Mouse (Mus musculus) ES-E14 (cell line): ENCODE measurements around the gene Aspscr1. TPM values are rescaled to one million over a fixed set of nuclear protein-coding genes. Genes with fewer than 3 reads are reported as not detected.
A peak's percentile ranks its signal among the peaks of the same experiment; 100 is the strongest.

Experiments used
- DNase-seq: peaks from one replicate; pipeline ENCODE4 v3.0.0-alpha.2; 2013; ENCODE audit warnings: low read depth, low spot score
- H3K27ac ChIP-seq: 2 replicates; pipeline ENCODE4 v1.5.1; 2012; ENCODE audit warnings: low read depth, mild to moderate bottlenecking, low read length, moderate library complexity, mixed read lengths; ENCODE audit not compliant: poor library complexity, insufficient read depth, severe bottlenecking
- H3K36me3 ChIP-seq: 2 replicates; pipeline ENCODE4 v1.6.1; 2012; ENCODE audit warnings: mild to moderate bottlenecking, low read length, moderate library complexity, mixed read lengths; ENCODE audit not compliant: control insufficient read depth, poor library complexity, insufficient read depth, severe bottlenecking
- H3K4me1 ChIP-seq, 2 experiments: fragments of 150-350 bp in 1 of 2; sonication (generic) in 1 of 2; 2 replicates each; pipeline ENCODE4 v1.6.1; 2012; ENCODE audit warnings: low read length in 2 of 2, mild to moderate bottlenecking in 1 of 2, mixed read lengths in 1 of 2; ENCODE audit not compliant: control insufficient read depth in 2 of 2, insufficient read depth in 2 of 2, poor library complexity in 1 of 2
- H3K4me3 ChIP-seq, 2 experiments: fragments of 150-350 bp in 1 of 2; sonication (generic) in 1 of 2; 2 replicates each; pipeline ENCODE4 v1.5.1; 2012; ENCODE audit warnings: low read length in 2 of 2, low read depth in 1 of 2, mild to moderate bottlenecking in 1 of 2, mixed read lengths in 1 of 2; ENCODE audit not compliant: insufficient read depth in 1 of 2, poor library complexity in 1 of 2, severe bottlenecking in 1 of 2
- H3K9ac ChIP-seq: 2 replicates; pipeline ENCODE4 v1.6.1; 2012; ENCODE audit warnings: low read depth, mild to moderate bottlenecking, low read length, mixed read lengths; ENCODE audit not compliant: poor library complexity, insufficient read depth, severe bottlenecking
- H3K9me3 ChIP-seq: fragments of 150-350 bp; sonication (generic); 2 replicates; pipeline ENCODE4 v1.6.1; 2012; ENCODE audit warnings: low read depth, mild to moderate bottlenecking, low read length; ENCODE audit not compliant: control insufficient read depth, insufficient read depth
- CHD2 ChIP-seq: IDR thresholded peaks from 2 replicates; pipeline ENCODE4 v1.6.1; 2014; ENCODE audit warnings: mild to moderate bottlenecking, low read depth, low read length, inconsistent platforms
- HCFC1 ChIP-seq: IDR thresholded peaks from 2 replicates; pipeline ENCODE4 v1.6.1; 2012; ENCODE audit warnings: low read length, inconsistent platforms, borderline replicate concordance; ENCODE audit not compliant: insufficient read depth
- MAFK ChIP-seq: IDR thresholded peaks from 2 replicates; pipeline ENCODE4 v1.6.1; 2014; ENCODE audit warnings: mild to moderate bottlenecking, low read depth, low read length, inconsistent platforms; ENCODE audit not compliant: insufficient read depth
- ZC3H11A ChIP-seq: IDR thresholded peaks from 2 replicates; pipeline ENCODE4 v1.6.1; 2012; ENCODE audit warnings: low read depth, mild to moderate bottlenecking, inconsistent platforms, low read length, borderline replicate concordance
- ZNF384 ChIP-seq: IDR thresholded peaks from 2 replicates; pipeline ENCODE4 v1.6.1; 2012; ENCODE audit warnings: low read depth, low read length, inconsistent platforms
- in situ Hi-C, 2 experiments: fragments of 600-800 bp; cut with MboI; formaldehyde crosslinking; loops; one replicate each; pipeline ENCODE4 v1.15.1; 2025; ENCODE audit warnings: low sequenced_read_pairs in 2 of 2, inconsistent platforms in 1 of 2; ENCODE audit not compliant: unreplicated experiment in 2 of 2
- total RNA-seq: library from RNA; depleted of rRNA; stranded (reverse); fragments of 300-350 nt; gene quantifications from 2 replicates; pipeline ENCODE4 v1.2.3, GENCODE M21; 2012

The Aspscr1 gene
- total RNA-seq, 1 experiment = 85.2 TPM

DNA sequence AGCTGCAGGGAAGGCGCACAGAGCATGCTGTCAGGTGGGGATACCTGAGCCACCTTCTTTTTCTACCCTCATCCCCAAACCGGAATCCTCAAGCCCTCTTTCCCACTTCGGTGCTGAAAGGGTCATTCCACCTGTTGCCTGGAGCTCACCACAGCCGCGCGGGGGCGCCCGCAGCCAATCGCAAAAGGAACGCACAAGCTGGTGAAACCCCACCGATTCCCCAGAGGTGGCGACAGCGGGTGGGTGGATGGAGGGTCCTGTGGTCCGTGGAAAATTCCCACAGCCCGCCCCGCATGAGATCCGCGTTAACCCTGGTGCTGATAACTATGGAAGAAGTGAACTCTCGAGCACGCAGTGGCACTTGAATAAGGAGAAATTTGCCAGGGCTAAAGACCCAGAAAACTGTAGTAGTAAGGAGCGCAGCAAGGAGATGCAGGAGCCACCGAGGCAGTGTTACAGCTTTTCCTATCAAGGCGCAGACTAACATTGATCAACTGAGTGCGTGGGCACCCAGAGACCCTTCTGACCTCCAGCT is 13.8 kb upstream of the Aspscr1 start:
- Histone ChIP-seq H3K36me3 (peaks cover under 1% of the 10 kb centered on the region), H3K4me3 (peak overlapping the region; percentile 84 to 86), H3K4me1 (peaks cover 9 to 21% of the 10 kb centered on the region in 2 experiments), H3K9me3 (no peaks in the 10 kb centered on the region), H3K27ac (no peak overlapping the region), H3K9ac (peak overlapping the region; percentile 79; the same call in 1 of the 2 replicates)
- in situ Hi-C loops = no loop called here
- TF ChIP-seq HCFC1 = no peak
- no peak for TF ChIP-seq ZNF384
- no peak for TF ChIP-seq CHD2
- peak; percentile 28 for TF ChIP-seq ZC3H11A
- no peak for TF ChIP-seq MAFK
- peak; percentile 82 for DNase-seq

DNA sequence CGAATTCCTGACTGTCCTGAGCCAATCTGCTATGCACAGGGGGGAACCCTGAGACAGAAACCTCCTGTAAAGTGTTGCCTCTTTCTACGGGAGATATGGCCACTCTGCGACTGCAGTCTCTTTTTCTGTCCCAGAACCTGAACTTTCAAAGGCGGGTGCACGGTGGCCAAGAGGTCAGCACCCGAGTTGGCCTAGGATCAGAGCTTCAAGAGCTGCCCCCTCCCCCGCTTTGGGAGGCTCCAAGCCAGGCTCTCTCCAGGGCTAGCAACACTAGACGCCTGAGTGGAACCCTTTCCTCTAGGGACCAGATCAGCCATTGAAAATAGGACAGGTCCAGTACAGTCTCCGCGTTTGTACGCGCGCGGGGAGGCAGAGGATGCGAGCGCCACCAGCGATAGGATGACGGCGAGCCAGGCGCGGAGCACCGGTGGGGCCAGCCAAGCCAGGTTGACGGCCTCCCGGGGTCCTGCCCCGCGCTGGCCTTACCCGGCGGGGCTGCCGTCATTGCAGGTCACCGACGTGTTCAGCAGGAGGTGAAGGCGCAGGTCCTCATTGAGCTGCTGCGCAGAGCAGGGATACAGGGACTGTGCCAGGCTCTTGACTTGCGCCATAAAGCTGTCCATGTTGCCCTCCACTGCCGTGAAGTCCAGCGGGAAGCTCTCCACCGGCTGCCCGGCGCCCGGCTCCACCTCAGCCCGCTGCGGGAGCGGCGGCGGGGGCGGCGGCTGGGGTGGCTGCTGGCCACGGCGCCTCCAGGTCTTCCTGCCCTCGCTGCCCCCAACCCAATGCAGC is 13.1 kb upstream of the Aspscr1 start:
- no peaks in the 10 kb centered on the region; the same call in 1 of the 2 replicates for H3K36me3 ChIP-seq
- H3K4me3 ChIP-seq = peak overlapping the region; percentile 84 to 86
- 0 out of 2 replicates have a peak overlapping the region, but pooled peaks have one; percentile 7 for H3K27ac ChIP-seq
- H3K9ac ChIP-seq = peak overlapping the region; percentile 79
- no peaks in the 10 kb centered on the region for H3K9me3 ChIP-seq
- DNase-seq = no peak
- in situ Hi-C loops = no loop called here
- no peak for TF ChIP-seq ZC3H11A
- TF ChIP-seq ZNF384 = no peak
- no peak for TF ChIP-seq CHD2
- no peak for TF ChIP-seq MAFK
- no peak for TF ChIP-seq HCFC1
- H3K4me1 ChIP-seq = peaks cover 13 to 22% of the 10 kb centered on the region in 2 experiments

DNA sequence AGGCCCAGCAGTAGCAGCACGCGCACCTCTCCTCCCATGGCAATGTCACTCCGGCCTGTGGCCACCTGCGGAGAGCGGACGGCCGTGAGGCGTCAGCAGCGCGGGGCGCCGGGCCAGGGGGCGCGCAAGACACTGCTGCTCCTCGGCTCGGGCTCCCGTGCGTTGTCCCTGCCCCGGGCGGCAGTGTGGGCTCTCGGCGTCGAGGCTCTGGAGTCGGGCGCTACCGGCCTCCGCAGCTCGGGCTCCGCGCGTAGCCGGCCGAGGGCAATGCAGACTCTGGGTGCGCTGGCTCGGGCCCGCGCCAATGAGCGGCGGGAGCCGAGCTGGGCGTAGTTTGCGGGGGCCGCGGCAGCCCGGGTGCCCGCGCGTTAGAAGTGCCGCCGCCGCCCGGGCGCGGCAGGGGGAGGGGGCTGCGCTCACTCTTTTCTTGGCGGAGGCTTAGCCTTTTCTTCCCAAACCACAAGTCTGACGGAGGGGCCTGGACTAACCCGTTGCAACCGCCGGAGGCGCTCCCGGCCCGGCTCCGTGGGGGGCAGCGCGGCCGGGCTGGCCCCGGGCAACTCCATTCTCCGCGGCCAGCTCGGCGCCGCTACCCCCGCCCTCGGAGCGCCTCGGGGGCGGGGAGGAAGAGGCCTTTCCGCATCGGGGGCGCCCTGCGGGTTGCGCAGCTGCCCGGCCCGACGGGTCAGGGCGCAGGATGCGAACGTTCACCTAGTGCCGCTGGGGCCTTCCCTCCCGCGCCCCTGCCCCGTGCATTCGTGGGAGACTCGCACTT is 12.3 kb upstream of the Aspscr1 start:
- Histone ChIP-seq H3K4me1 (peaks cover 13 to 28% of the 10 kb centered on the region in 2 experiments), H3K27ac (peak overlapping the region; percentile 52; the same call in 1 of the 2 replicates), H3K9ac (peak overlapping the region; percentile 79), H3K9me3 (no peaks in the 10 kb centered on the region), H3K4me3 (peak overlapping the region; percentile 84 to 86), H3K36me3 (no peaks in the 10 kb centered on the region; the same call in 1 of the 2 replicates)
- in situ Hi-C loops = no loop called here
- TF ChIP-seq MAFK (no peak), ZNF384 (no peak), CHD2 (no peak), ZC3H11A (no peak), HCFC1 (no peak)
- no peak for DNase-seq

DNA sequence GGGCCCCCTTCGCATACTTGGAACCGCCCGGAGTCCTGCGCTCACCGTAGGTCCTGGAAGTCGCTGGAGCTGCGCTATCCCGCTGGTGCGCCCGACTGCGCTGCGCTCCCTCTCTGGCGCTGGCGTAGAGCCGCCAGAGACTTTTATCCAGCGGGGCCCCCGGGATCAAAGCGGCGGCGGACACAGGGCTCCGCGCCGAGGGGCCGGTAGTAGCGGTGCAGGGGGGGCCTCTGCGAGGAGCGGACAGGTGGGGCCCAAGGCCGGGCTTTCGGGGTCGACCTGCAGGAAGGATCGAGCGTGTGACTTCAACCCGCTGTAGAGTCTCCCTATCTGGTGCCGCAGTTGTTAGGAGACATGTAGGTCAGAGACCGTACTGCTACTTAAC is 11.7 kb upstream of the Aspscr1 start, which contains the start of gene Notum:
Notum (minus strand) TSS at position 100 of the 385 bp plus-strand sequence.
- Histone ChIP-seq H3K9me3 (no peaks in the 10 kb centered on the region), H3K27ac (peak within 1 kb of the TSS; percentile 52; the same call in 1 of the 2 replicates), H3K9ac (peak within 1 kb of the TSS; percentile 79), H3K4me1 (peaks cover 13 to 31% of the 10 kb centered on the region in 2 experiments), H3K36me3 (no peaks in the 10 kb centered on the region; the same call in 1 of the 2 replicates), H3K4me3 (peak within 1 kb of the TSS; percentile 84 to 86)
- no peak for DNase-seq
- in situ Hi-C loops = no loop called here
- no peak for TF ChIP-seq MAFK
- TF ChIP-seq CHD2 = no peak
- no peak for TF ChIP-seq ZNF384
- TF ChIP-seq HCFC1 = no peak
- no peak for TF ChIP-seq ZC3H11A
